Mouse (Mus musculus): Measurements from ENCODE around the gene Vmn2r11. TPM values are rescaled to one million over a fixed set of nuclear protein-coding genes. Genes with fewer than 3 reads are reported as not detected.
"Not testable (repeated sequence)": the region's sequence is repeated elsewhere in the genome, so short reads cannot be mapped to it uniquely, and the experiment has no call there.

The Vmn2r11 gene
- polyA plus RNA-seq (2016; fragmentation: Nextera tagmentation; extraction: Ambion mirVana): not detected in 2 replicates

GRCm38 (mm10) chr5:109059469-109059868, at the start of gene Vmn2r11:
Vmn2r11 (minus strand) TSS chr5:109059569.
- not testable (repeated sequence) for H3K9me3 ChIP-seq; H3K4me2 ChIP-seq; H3K9ac ChIP-seq (replicated peaks); H3K27ac ChIP-seq; H3K27me3 ChIP-seq; H3K4me1 ChIP-seq (replicated peaks); ATAC-seq (ENCODE audit: insufficient number of reproducible peaks, insufficient read depth, low FRiP score, low TSS enrichment, low read depth); H3K36me3 ChIP-seq; H3K4me3 ChIP-seq (replicated peaks)
- WGBS: 84% methylated on average over 3 of the region's 3 CpGs

GRCm38 (mm10) chr5:109097850-109098249, 38.5 kb upstream of the Vmn2r11 start, which contains the start of gene Vmn2r12:
Vmn2r12 (minus strand) TSS chr5:109097950.
- not testable (repeated sequence) for H3K27ac ChIP-seq; H3K9ac ChIP-seq (replicated peaks); H3K27me3 ChIP-seq; H3K4me3 ChIP-seq (replicated peaks); ATAC-seq (ENCODE audit: insufficient number of reproducible peaks, insufficient read depth, low FRiP score, low TSS enrichment, low read depth); H3K36me3 ChIP-seq; H3K4me2 ChIP-seq; H3K9me3 ChIP-seq; H3K4me1 ChIP-seq (replicated peaks)
- WGBS: 87% methylated on average over 5 of the region's 5 CpGs

- 83% methylated on average over 3 of the region's 3 CpGs for WGBS
- H3K4me2 ChIP-seq; ATAC-seq (ENCODE audit: insufficient number of reproducible peaks, insufficient read depth, low FRiP score, low TSS enrichment, low read depth): not testable (repeated sequence)
Measured at GRCm38 (mm10) chr5:109096482-109096881, 37.1 kb upstream of the Vmn2r11 start.

GRCm38 (mm10) chr5:109072016-109072415, 12.6 kb upstream of the Vmn2r11 start:
- H3K4me3 ChIP-seq (replicated peaks); H3K9ac ChIP-seq (replicated peaks); H3K4me1 ChIP-seq (replicated peaks); H3K36me3 ChIP-seq; H3K27me3 ChIP-seq; H3K27ac ChIP-seq; H3K9me3 ChIP-seq; H3K4me2 ChIP-seq; ATAC-seq (ENCODE audit: insufficient number of reproducible peaks, insufficient read depth, low FRiP score, low TSS enrichment, low read depth): not testable (repeated sequence)
- WGBS: 40% methylated on average over 4 of the region's 4 CpGs

More at GRCm38 (mm10) chr5:109096482-109096881, 37.1 kb upstream of the Vmn2r11 start:
- not testable (repeated sequence) for H3K9me3 ChIP-seq; H3K27me3 ChIP-seq; H3K36me3 ChIP-seq; H3K27ac ChIP-seq; H3K9ac ChIP-seq (replicated peaks); H3K4me1 ChIP-seq (replicated peaks); H3K4me3 ChIP-seq (replicated peaks)

- H3K9me3 ChIP-seq: no peaks in the 10 kb centered on the region; the same call in 1 of the 2 replicates
- H3K4me3 ChIP-seq (replicated peaks): no peak overlapping the region
- no peaks in the 10 kb centered on the region for H3K4me1 ChIP-seq (replicated peaks)
- no peak overlapping the region for H3K9ac ChIP-seq (replicated peaks)
- ATAC-seq (ENCODE audit: insufficient number of reproducible peaks, insufficient read depth, low FRiP score, low TSS enrichment, low read depth): no peak
- no peak overlapping the region for H3K27ac ChIP-seq
- H3K36me3 ChIP-seq: no peaks in the 10 kb centered on the region
- WGBS: 78% methylated on average over 1 of the region's 1 CpGs
- H3K27me3 ChIP-seq: no peaks in the 10 kb centered on the region
- no peak overlapping the region for H3K4me2 ChIP-seq
Measured at GRCm38 (mm10) chr5:109055286-109055685, 4.1 kb downstream of the Vmn2r11 start.

- H3K4me1 ChIP-seq (replicated peaks): no peaks in the 10 kb centered on the region
- no peak for ATAC-seq (ENCODE audit: insufficient number of reproducible peaks, insufficient read depth, low FRiP score, low TSS enrichment, low read depth)
- H3K9me3 ChIP-seq: peaks cover 6% of the 10 kb centered on the region; the same call in 1 of the 2 replicates
- H3K9ac ChIP-seq (replicated peaks): no peak overlapping the region
- no peak overlapping the region for H3K27ac ChIP-seq
- H3K36me3 ChIP-seq: no peaks in the 10 kb centered on the region
- no peaks in the 10 kb centered on the region for H3K27me3 ChIP-seq
- H3K4me3 ChIP-seq (replicated peaks): no peak overlapping the region
- H3K4me2 ChIP-seq: no peak overlapping the region
Measured at GRCm38 (mm10) chr5:109032591-109032990, 26.8 kb downstream of the Vmn2r11 start.

- H3K27me3 ChIP-seq, H3K4me2 ChIP-seq: not testable (repeated sequence)
Measured at GRCm38 (mm10) chr5:109006427-109006826, 52.9 kb downstream of the Vmn2r11 start, which contains the start of gene Vmn2r10. Vmn2r10 (minus strand) TSS chr5:109006527.

More at GRCm38 (mm10) chr5:109006427-109006826, 52.9 kb downstream of the Vmn2r11 start, which contains the start of gene Vmn2r10:
- H3K36me3 ChIP-seq; ATAC-seq (ENCODE audit: insufficient number of reproducible peaks, insufficient read depth, low FRiP score, low TSS enrichment, low read depth); H3K9ac ChIP-seq (replicated peaks); H3K4me3 ChIP-seq (replicated peaks); H3K9me3 ChIP-seq; H3K27ac ChIP-seq; H3K4me1 ChIP-seq (replicated peaks): not testable (repeated sequence)

Other genes with a start within 250 kb of the Vmn2r11 start
- not detected in 2 replicates for gene Vmn2r9, start 207.0 kb downstream of the Vmn2r11 start, polyA plus RNA-seq (2016; fragmentation: Nextera tagmentation; extraction: Ambion mirVana)
- gene Vmn2r10, start 53.0 kb downstream of the Vmn2r11 start, polyA plus RNA-seq (2016; fragmentation: Nextera tagmentation; extraction: Ambion mirVana): not detected in 2 replicates
- gene Vmn2r12, start 38.4 kb upstream of the Vmn2r11 start, polyA plus RNA-seq (2016; fragmentation: Nextera tagmentation; extraction: Ambion mirVana): not detected in 2 replicates
- not detected in 2 replicates for gene Vmn2r13, start 132.6 kb upstream of the Vmn2r11 start, polyA plus RNA-seq (2016; fragmentation: Nextera tagmentation; extraction: Ambion mirVana)
- not detected in 2 replicates for gene Vmn2r14, start 165.1 kb upstream of the Vmn2r11 start, polyA plus RNA-seq (2016; fragmentation: Nextera tagmentation; extraction: Ambion mirVana)
- gene Vmn2r15, start 238.1 kb upstream of the Vmn2r11 start, polyA plus RNA-seq (2016; fragmentation: Nextera tagmentation; extraction: Ambion mirVana): not detected in 2 replicates

All from limb, embryonic 12.5 days (tissue).